Mouse (Mus musculus): ENCODE results near the gene Acss3. TPM values are rescaled to one million over a fixed set of nuclear protein-coding genes. Genes with fewer than 3 reads are reported as not detected.

Gene Acss3
- total and polyA plus RNA-seq, 2 experiments, result 10.0 to 87.9 TPM

- Histone ChIP-seq H3K27me3 (ENCODE audit: control insufficient read depth, insufficient read depth, low read length) (no peaks in the 10 kb centered on the region), H3K9ac (ENCODE audit: low read depth, low read length) (no peak overlapping the region), H3K27ac (replicated peaks; ENCODE audit: insufficient read depth, low read depth, low read length) (no peak overlapping the region), H3K4me1 (ENCODE audit: control insufficient read depth, insufficient read depth, low read length) (no peaks in the 10 kb centered on the region), H3K36me3 (ENCODE audit: control insufficient read depth, insufficient read depth, low read length) (no peaks in the 10 kb centered on the region), H3K4me3 (ENCODE audit: insufficient read depth, low read depth, low read length) (no peak overlapping the region), H3K79me2 (ENCODE audit: control insufficient read depth, insufficient read depth, low read length) (no peaks in the 10 kb centered on the region)
- WGBS, result 86% methylated on average over 3 of the region's 3 CpGs
- DNase-seq (ENCODE audit: extremely low read depth, low read depth, low spot score), result no peak
- TF ChIP-seq POLR2A (IDR thresholded peaks at IDR 0.05; ENCODE audit: extremely low read depth, insufficient read depth, low read length) (no peak), CTCF (IDR thresholded peaks at IDR 0.05; ENCODE audit: low read depth, low read length) (no peak)
These were observed 198.7 kb downstream of the Acss3 start for GRCm38 (mm10) chr10:106924798-106925197.

- WGBS, result 89% methylated on average over 5 of the region's 5 CpGs
- Histone ChIP-seq H3K27ac (replicated peaks; ENCODE audit: insufficient read depth, low read depth, low read length) (no peak overlapping the region), H3K36me3 (ENCODE audit: control insufficient read depth, insufficient read depth, low read length) (no peaks in the 10 kb centered on the region), H3K4me3 (ENCODE audit: insufficient read depth, low read depth, low read length) (no peak overlapping the region), H3K4me1 (ENCODE audit: control insufficient read depth, insufficient read depth, low read length) (no peaks in the 10 kb centered on the region), H3K9ac (ENCODE audit: low read depth, low read length) (no peak overlapping the region), H3K79me2 (ENCODE audit: control insufficient read depth, insufficient read depth, low read length) (no peaks in the 10 kb centered on the region), H3K27me3 (ENCODE audit: control insufficient read depth, insufficient read depth, low read length) (no peaks in the 10 kb centered on the region)
- no peak for TF ChIP-seq POLR2A (IDR thresholded peaks at IDR 0.05; ENCODE audit: extremely low read depth, insufficient read depth, low read length)
- TF ChIP-seq CTCF (IDR thresholded peaks at IDR 0.05; ENCODE audit: low read depth, low read length), result no peak
- DNase-seq (ENCODE audit: extremely low read depth, low read depth, low spot score), result no peak
These were observed 199.1 kb downstream of the Acss3 start for GRCm38 (mm10) chr10:106924334-106924733.

DNA sequence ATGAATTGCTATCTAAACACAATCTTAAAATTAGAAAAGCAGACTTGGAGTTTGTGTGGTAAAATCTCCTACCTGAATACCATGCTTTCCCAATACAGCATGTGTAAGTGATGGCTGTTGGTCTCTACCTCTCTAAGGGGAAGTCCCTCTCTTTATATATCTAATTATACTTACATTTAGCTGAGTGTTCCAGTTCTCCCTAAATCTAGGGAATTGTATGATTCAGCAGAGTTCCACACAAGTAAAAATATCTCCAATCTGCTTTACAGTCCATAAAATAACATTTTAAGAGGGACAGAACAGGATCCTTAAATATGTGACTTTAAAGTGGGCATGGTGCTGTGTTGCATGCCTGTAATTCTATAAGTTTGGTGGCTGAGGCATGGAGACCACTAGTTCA lies 208.6 kb downstream of the Acss3 start:
- no peaks in the 10 kb centered on the region for H3K4me1 ChIP-seq (ENCODE audit: control insufficient read depth, insufficient read depth, low read length)
- no peak for DNase-seq (ENCODE audit: extremely low read depth, low read depth, low spot score)
- H3K27me3 ChIP-seq (ENCODE audit: control insufficient read depth, insufficient read depth, low read length), result no peaks in the 10 kb centered on the region
- H3K27ac ChIP-seq (replicated peaks; ENCODE audit: insufficient read depth, low read depth, low read length), result no peak overlapping the region
- no peak overlapping the region for H3K4me3 ChIP-seq (ENCODE audit: insufficient read depth, low read depth, low read length)
- no peak for TF ChIP-seq POLR2A (IDR thresholded peaks at IDR 0.05; ENCODE audit: extremely low read depth, insufficient read depth, low read length)
- no peak overlapping the region for H3K9ac ChIP-seq (ENCODE audit: low read depth, low read length)
- H3K36me3 ChIP-seq (ENCODE audit: control insufficient read depth, insufficient read depth, low read length), result no peaks in the 10 kb centered on the region
- H3K79me2 ChIP-seq (ENCODE audit: control insufficient read depth, insufficient read depth, low read length), result no peaks in the 10 kb centered on the region

GRCm38 (mm10) chr10:106914275-106914674 lies 209.2 kb downstream of the Acss3 start:
- H3K36me3 ChIP-seq (ENCODE audit: control insufficient read depth, insufficient read depth, low read length), result no peaks in the 10 kb centered on the region
- no peak for DNase-seq (ENCODE audit: extremely low read depth, low read depth, low spot score)
- H3K4me1 ChIP-seq (ENCODE audit: control insufficient read depth, insufficient read depth, low read length), result no peaks in the 10 kb centered on the region
- TF ChIP-seq CTCF (IDR thresholded peaks at IDR 0.05; ENCODE audit: low read depth, low read length) (no peak), POLR2A (IDR thresholded peaks at IDR 0.05; ENCODE audit: extremely low read depth, insufficient read depth, low read length) (no peak)
- H3K27me3 ChIP-seq (ENCODE audit: control insufficient read depth, insufficient read depth, low read length), result no peaks in the 10 kb centered on the region
- H3K79me2 ChIP-seq (ENCODE audit: control insufficient read depth, insufficient read depth, low read length), result no peaks in the 10 kb centered on the region
- no peak overlapping the region for H3K9ac ChIP-seq (ENCODE audit: low read depth, low read length)
- no peak overlapping the region for H3K27ac ChIP-seq (replicated peaks; ENCODE audit: insufficient read depth, low read depth, low read length)
- no peak overlapping the region for H3K4me3 ChIP-seq (ENCODE audit: insufficient read depth, low read depth, low read length)

DNA sequence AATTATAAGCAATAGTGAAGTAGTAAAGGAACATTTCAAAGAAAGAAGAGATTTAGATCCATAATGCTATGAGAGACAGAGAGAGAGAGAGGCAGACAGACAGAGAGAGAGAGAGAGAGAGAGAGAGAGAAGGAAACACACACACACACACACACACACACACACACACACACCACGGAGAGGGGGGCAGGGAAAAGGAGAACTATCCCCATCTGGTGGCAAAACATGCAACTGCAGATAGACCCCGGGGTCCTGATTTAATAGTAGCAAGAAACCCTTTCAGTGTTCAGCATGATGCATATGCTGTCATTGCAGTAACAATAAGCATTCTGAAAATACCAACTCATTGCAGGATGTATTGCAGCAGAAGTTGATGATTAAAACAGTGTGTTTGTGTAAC lies 210.4 kb downstream of the Acss3 start:
- H3K79me2 ChIP-seq (ENCODE audit: control insufficient read depth, insufficient read depth, low read length), result no peaks in the 10 kb centered on the region
- H3K4me1 ChIP-seq (ENCODE audit: control insufficient read depth, insufficient read depth, low read length), result no peaks in the 10 kb centered on the region
- H3K9ac ChIP-seq (ENCODE audit: low read depth, low read length), result no peak overlapping the region
- H3K36me3 ChIP-seq (ENCODE audit: control insufficient read depth, insufficient read depth, low read length), result no peaks in the 10 kb centered on the region
- no peaks in the 10 kb centered on the region for H3K27me3 ChIP-seq (ENCODE audit: control insufficient read depth, insufficient read depth, low read length)
- TF ChIP-seq CTCF (IDR thresholded peaks at IDR 0.05; ENCODE audit: low read depth, low read length) (no peak), POLR2A (IDR thresholded peaks at IDR 0.05; ENCODE audit: extremely low read depth, insufficient read depth, low read length) (no peak)
- no peak overlapping the region for H3K4me3 ChIP-seq (ENCODE audit: insufficient read depth, low read depth, low read length)
- H3K27ac ChIP-seq (replicated peaks; ENCODE audit: insufficient read depth, low read depth, low read length), result no peak overlapping the region
- DNase-seq (ENCODE audit: extremely low read depth, low read depth, low spot score), result no peak
- 26% methylated on average over 2 of the region's 2 CpGs for WGBS

GRCm38 (mm10) chr10:106910108-106910507 lies 213.4 kb downstream of the Acss3 start:
- no peak overlapping the region for H3K4me3 ChIP-seq (ENCODE audit: insufficient read depth, low read depth, low read length)
- no peak for TF ChIP-seq POLR2A (IDR thresholded peaks at IDR 0.05; ENCODE audit: extremely low read depth, insufficient read depth, low read length)
- no peak for TF ChIP-seq CTCF (IDR thresholded peaks at IDR 0.05; ENCODE audit: low read depth, low read length)
- no peak overlapping the region for H3K27ac ChIP-seq (replicated peaks; ENCODE audit: insufficient read depth, low read depth, low read length)
- H3K4me1 ChIP-seq (ENCODE audit: control insufficient read depth, insufficient read depth, low read length), result no peaks in the 10 kb centered on the region
- no peaks in the 10 kb centered on the region for H3K27me3 ChIP-seq (ENCODE audit: control insufficient read depth, insufficient read depth, low read length)
- WGBS, result 84% methylated on average over 3 of the region's 3 CpGs
- no peak for DNase-seq (ENCODE audit: extremely low read depth, low read depth, low spot score)
- H3K9ac ChIP-seq (ENCODE audit: low read depth, low read length), result no peak overlapping the region
- no peaks in the 10 kb centered on the region for H3K79me2 ChIP-seq (ENCODE audit: control insufficient read depth, insufficient read depth, low read length)
- no peaks in the 10 kb centered on the region for H3K36me3 ChIP-seq (ENCODE audit: control insufficient read depth, insufficient read depth, low read length)

Measured in liver, adult 2 months (tissue).